8 mouse cellular contexts compared by ENCODE assay signal in genomic region chr8:70897681-70898413, GRCm38 (mm10). TPM values are rescaled to one million over a fixed set of nuclear protein-coding genes. Genes with fewer than 3 reads are reported as not detected.
DNase-seq lines count a peak whose midpoint lies in the region; ATAC-seq and TF ChIP-seq lines count a peak whose summit lies in the region.

No protein-coding gene starts in this region.

- peaks cover 39% of the 10 kb centered on the region for H3K36me3 ChIP-seq in G1E (replicated peaks)
- peaks cover 24% of the 10 kb centered on the region for H3K36me3 ChIP-seq in forebrain, postnatal 0 days (ENCODE audit: insufficient read depth)
- peaks cover 32% of the 10 kb centered on the region for H3K36me3 ChIP-seq in lung, embryonic 14.5 days (ENCODE audit: insufficient read depth)

- H3K9ac ChIP-seq in forebrain, postnatal 0 days = peak overlapping the region; percentile 54
- peak overlapping the region; percentile 69 for H3K9ac ChIP-seq in lung, embryonic 14.5 days

- peak; percentile 94 for TF ChIP-seq CTCF in G1E (IDR thresholded peaks at IDR 0.05; ENCODE audit: low read depth, low read length)
- peak; percentile 96 for TF ChIP-seq CTCF in forebrain, postnatal 0 days (IDR thresholded peaks at IDR 0.05; ENCODE audit: low read depth)
- peak; percentile 97 for TF ChIP-seq CTCF in lung, embryonic 14.5 days (IDR thresholded peaks at IDR 0.05; ENCODE audit: low read depth)

- peak overlapping the region; percentile 76 for H3K4me2 ChIP-seq in forebrain, postnatal 0 days (ENCODE audit: low read depth)
- peak overlapping the region; percentile 80 for H3K4me2 ChIP-seq in lung, embryonic 14.5 days

- under 1% methylated on average over 20 of the region's 20 CpGs for WGBS in forebrain, postnatal 0 days
- WGBS in lung, embryonic 14.5 days = under 1% methylated on average over 20 of the region's 20 CpGs

- H3K27ac ChIP-seq in forebrain, postnatal 0 days (ENCODE audit: low read depth, low read length) = peak overlapping the region; percentile 75
- peak overlapping the region; percentile 87 for H3K27ac ChIP-seq in lung, embryonic 14.5 days (ENCODE audit: low read depth)

- 0 out of 2 replicates have a peak, but pooled peaks have one; percentile 31 for ATAC-seq in G1E (ENCODE audit: extremely low read depth, insufficient number of reproducible peaks, low FRiP score, poor library complexity, severe bottlenecking)
- ATAC-seq in forebrain, postnatal 0 days = peak; percentile 39
- ATAC-seq in hematopoietic stem cell, adult 5-6 weeks (replicated peaks in 1 of 2; ENCODE audit: insufficient read depth in 1 of 2, low FRiP score in 2 of 2, low TSS enrichment in 1 of 2, low read depth in 1 of 2, poor library complexity in 2 of 2, severe bottlenecking in 2 of 2) = peak; percentile 48 to 51
- peak; percentile 44 for ATAC-seq in lung, embryonic 14.5 days (ENCODE audit: insufficient read depth)
- ATAC-seq in neutrophil, adult 5-6 weeks (ENCODE audit: extremely low read depth, insufficient number of reproducible peaks, low FRiP score, poor library complexity, severe bottlenecking) = peak; percentile 47

- no peaks in the 10 kb centered on the region for H3K27me3 ChIP-seq in G1E (ENCODE audit: insufficient read depth, low read length)
- H3K27me3 ChIP-seq in forebrain, postnatal 0 days (ENCODE audit: insufficient read depth, low read length) = peaks cover 7% of the 10 kb centered on the region
- peaks cover 12% of the 10 kb centered on the region for H3K27me3 ChIP-seq in lung, embryonic 14.5 days (ENCODE audit: insufficient read depth, low read length)

- H3K4me3 ChIP-seq in G1E (ENCODE audit: low read depth, low read length) = peak overlapping the region; percentile 97
- H3K4me3 ChIP-seq in forebrain, postnatal 0 days (ENCODE audit: low read depth, low read length) = peak overlapping the region; percentile 89
- H3K4me3 ChIP-seq in lung, embryonic 14.5 days (ENCODE audit: low read depth, low read length) = peak overlapping the region; percentile 83

- peaks cover 37% of the 10 kb centered on the region for H3K4me1 ChIP-seq in G1E (ENCODE audit: insufficient read depth, low read depth, low read length)
- H3K4me1 ChIP-seq in forebrain, postnatal 0 days (ENCODE audit: insufficient read depth) = peaks cover 4% of the 10 kb centered on the region; the same call in 1 of the 2 replicates
- no peaks in the 10 kb centered on the region for H3K4me1 ChIP-seq in lung, embryonic 14.5 days (ENCODE audit: insufficient read depth)

- DNase-seq in G1E (ENCODE audit: low spot score) = peak; percentile 66
- peak; percentile 86 for DNase-seq in cerebellum, adult 11-12 months
- DNase-seq in forebrain, postnatal 0 days = peak; percentile 90
- peak; percentile 77 to 90 for DNase-seq in layer of hippocampus, adult 8-10 months (ENCODE audit: low spot score in 2 of 2)
- DNase-seq in lung, embryonic 14.5 days = peak; percentile 96
- DNase-seq in thymus, postnatal 0 days (ENCODE audit: low spot score) = peak; percentile 86

- H3K9me3 ChIP-seq in G1E (replicated peaks) = peaks cover 8% of the 10 kb centered on the region
- no peaks in the 10 kb centered on the region for H3K9me3 ChIP-seq in forebrain, postnatal 0 days (ENCODE audit: low read length)
- no peaks in the 10 kb centered on the region for H3K9me3 ChIP-seq in lung, embryonic 14.5 days (ENCODE audit: low read depth, low read length)

RNA-seq across cellular contexts. Expression of gene Rpl18a, which starts 0.6 kb away (rescaled TPM):
- total RNA-seq in G1E (2014; fragmentation: Nextera tagmentation) (12,197 and 12,967 TPM in 2 replicates), G1E (2017) (1,575 and 1,810 TPM in 2 replicates)
- 3,365 and 5,482 TPM in 2 replicates for polyA plus RNA-seq in G1E (2012)
- total RNA-seq in forebrain, postnatal 0 days (2014; rRNA removed) = 1,945 and 2,194 TPM in 2 replicates
- polyA plus RNA-seq in forebrain, postnatal 0 days (2015; fragmentation: Nextera tagmentation; extraction: Ambion mirVana) = 2,793 and 3,853 TPM in 2 replicates
- 2,300 and 3,111 TPM in 2 replicates for total RNA-seq in hematopoietic stem cell, adult 5-6 weeks (2017)
- total RNA-seq in layer of hippocampus, adult 8-10 months (2022) = 100 to 1,000 TPM; 619 to 893 (median 714) TPM
- polyA plus RNA-seq in lung, embryonic 14.5 days (2014; fragmentation: Nextera tagmentation; extraction: Ambion mirVana) = 5,317 and 5,483 TPM in 2 replicates
- total RNA-seq in neutrophil, adult 5-6 weeks (2017) = 1,826 and 2,087 TPM in 2 replicates
- 6,882 and 7,160 TPM in 2 replicates for polyA plus RNA-seq in thymus, postnatal 0 days (2015; fragmentation: Nextera tagmentation; extraction: Ambion mirVana)

RNA-seq across cellular contexts. Expression of gene Slc5a5, which starts 5.3 kb away (rescaled TPM):
- total RNA-seq in G1E (2014; fragmentation: Nextera tagmentation) (not detected in 2 replicates), G1E (2017) (0.06 TPM in 1 of 2 replicates, not detected in the other)
- polyA plus RNA-seq in G1E (2012) = 0.26 and 0.28 TPM in 2 replicates
- total RNA-seq in forebrain, postnatal 0 days (2014; rRNA removed) = 1.5 and 2.2 TPM in 2 replicates
- 2.4 and 3.6 TPM in 2 replicates for polyA plus RNA-seq in forebrain, postnatal 0 days (2015; fragmentation: Nextera tagmentation; extraction: Ambion mirVana)
- not detected in 2 replicates for total RNA-seq in hematopoietic stem cell, adult 5-6 weeks (2017)
- 10 to 100 TPM; 10.5 to 12.3 (median 11.0) TPM for total RNA-seq in layer of hippocampus, adult 8-10 months (2022)
- polyA plus RNA-seq in lung, embryonic 14.5 days (2014; fragmentation: Nextera tagmentation; extraction: Ambion mirVana) = 0.12 and 0.16 TPM in 2 replicates
- total RNA-seq in neutrophil, adult 5-6 weeks (2017) = not detected in 2 replicates
- 0.49 and 1.6 TPM in 2 replicates for polyA plus RNA-seq in thymus, postnatal 0 days (2015; fragmentation: Nextera tagmentation; extraction: Ambion mirVana)

RNA-seq across cellular contexts. Expression of gene Map1s, which starts 7.9 kb away (rescaled TPM):
- total RNA-seq in G1E (2014; fragmentation: Nextera tagmentation) (26.3 and 29.6 TPM in 2 replicates), G1E (2017) (8.7 and 9.5 TPM in 2 replicates)
- 135 and 147 TPM in 2 replicates for polyA plus RNA-seq in G1E (2012)
- 57.2 and 68.1 TPM in 2 replicates for total RNA-seq in forebrain, postnatal 0 days (2014; rRNA removed)
- 52.7 and 63.9 TPM in 2 replicates for polyA plus RNA-seq in forebrain, postnatal 0 days (2015; fragmentation: Nextera tagmentation; extraction: Ambion mirVana)
- 11.9 and 13.0 TPM in 2 replicates for total RNA-seq in hematopoietic stem cell, adult 5-6 weeks (2017)
- total RNA-seq in layer of hippocampus, adult 8-10 months (2022) = 10 to 100 TPM; 85.7 to 93.1 (median 88.8) TPM
- polyA plus RNA-seq in lung, embryonic 14.5 days (2014; fragmentation: Nextera tagmentation; extraction: Ambion mirVana) = 53.3 and 54.4 TPM in 2 replicates
- 11.9 and 13.5 TPM in 2 replicates for total RNA-seq in neutrophil, adult 5-6 weeks (2017)
- 45.0 and 45.3 TPM in 2 replicates for polyA plus RNA-seq in thymus, postnatal 0 days (2015; fragmentation: Nextera tagmentation; extraction: Ambion mirVana)

RNA-seq across cellular contexts. Expression of gene Ccdc124, which starts 24.1 kb away (rescaled TPM):
- total RNA-seq in G1E (2014; fragmentation: Nextera tagmentation) (17.0 and 18.9 TPM in 2 replicates), G1E (2017) (16.1 and 16.7 TPM in 2 replicates)
- polyA plus RNA-seq in G1E (2012) = 171 and 172 TPM in 2 replicates
- 34.7 and 59.9 TPM in 2 replicates for total RNA-seq in forebrain, postnatal 0 days (2014; rRNA removed)
- 161 and 175 TPM in 2 replicates for polyA plus RNA-seq in forebrain, postnatal 0 days (2015; fragmentation: Nextera tagmentation; extraction: Ambion mirVana)
- 18.0 and 20.1 TPM in 2 replicates for total RNA-seq in hematopoietic stem cell, adult 5-6 weeks (2017)
- 10 to 100 TPM; 69.8 to 87.9 (median 78.7) TPM for total RNA-seq in layer of hippocampus, adult 8-10 months (2022)
- polyA plus RNA-seq in lung, embryonic 14.5 days (2014; fragmentation: Nextera tagmentation; extraction: Ambion mirVana) = 121 and 125 TPM in 2 replicates
- total RNA-seq in neutrophil, adult 5-6 weeks (2017) = 20.0 and 26.8 TPM in 2 replicates
- polyA plus RNA-seq in thymus, postnatal 0 days (2015; fragmentation: Nextera tagmentation; extraction: Ambion mirVana) = 93.8 and 98.6 TPM in 2 replicates

RNA-seq across cellular contexts. Expression of gene Kcnn1, which starts 34.8 kb away (rescaled TPM):
- total RNA-seq in G1E (2014; fragmentation: Nextera tagmentation) (not detected in 2 replicates), G1E (2017) (0.12 and 0.22 TPM in 2 replicates)
- polyA plus RNA-seq in G1E (2012) = 0.02 and 0.03 TPM in 2 replicates
- 20.5 and 31.5 TPM in 2 replicates for total RNA-seq in forebrain, postnatal 0 days (2014; rRNA removed)
- 9.4 and 9.8 TPM in 2 replicates for polyA plus RNA-seq in forebrain, postnatal 0 days (2015; fragmentation: Nextera tagmentation; extraction: Ambion mirVana)
- total RNA-seq in hematopoietic stem cell, adult 5-6 weeks (2017) = 0.56 and 1.5 TPM in 2 replicates
- 10 to 100 TPM; 16.5 to 20.0 (median 16.6) TPM for total RNA-seq in layer of hippocampus, adult 8-10 months (2022)
- polyA plus RNA-seq in lung, embryonic 14.5 days (2014; fragmentation: Nextera tagmentation; extraction: Ambion mirVana) = 0.54 and 0.72 TPM in 2 replicates
- not detected in 2 replicates for total RNA-seq in neutrophil, adult 5-6 weeks (2017)
- polyA plus RNA-seq in thymus, postnatal 0 days (2015; fragmentation: Nextera tagmentation; extraction: Ambion mirVana) = 0.36 and 0.85 TPM in 2 replicates

Comparison
In these comparisons a context has a peak if more than half of its experiments do, and no peak if none do; other contexts are left out.
1. Peak in every context shown above with its lines: DNase-seq, ATAC-seq, H3K4me3 ChIP-seq and H3K27ac ChIP-seq.